Mouse (Mus musculus): ENCODE measurements around the gene Slc51b.
A peak's percentile ranks its signal among the peaks of the same experiment; 100 is the strongest.

- no peak for TF ChIP-seq EP300 (IDR thresholded peaks at IDR 0.05; ENCODE audit: insufficient read depth, low read depth, low read length)
- peak; percentile 10 for TF ChIP-seq POLR2A (IDR thresholded peaks at IDR 0.05; ENCODE audit: insufficient read depth, low read length)
- no peak for TF ChIP-seq CTCF (IDR thresholded peaks at IDR 0.05; ENCODE audit: low read depth, low read length)
These were observed 38.1 kb upstream of the Slc51b start, which contains the start of gene Spg21 for GRCm38 (mm10) chr9:65460732-65461442.
